Mouse (Mus musculus): Measurements from ENCODE around the gene Lyrm9.

DNA sequence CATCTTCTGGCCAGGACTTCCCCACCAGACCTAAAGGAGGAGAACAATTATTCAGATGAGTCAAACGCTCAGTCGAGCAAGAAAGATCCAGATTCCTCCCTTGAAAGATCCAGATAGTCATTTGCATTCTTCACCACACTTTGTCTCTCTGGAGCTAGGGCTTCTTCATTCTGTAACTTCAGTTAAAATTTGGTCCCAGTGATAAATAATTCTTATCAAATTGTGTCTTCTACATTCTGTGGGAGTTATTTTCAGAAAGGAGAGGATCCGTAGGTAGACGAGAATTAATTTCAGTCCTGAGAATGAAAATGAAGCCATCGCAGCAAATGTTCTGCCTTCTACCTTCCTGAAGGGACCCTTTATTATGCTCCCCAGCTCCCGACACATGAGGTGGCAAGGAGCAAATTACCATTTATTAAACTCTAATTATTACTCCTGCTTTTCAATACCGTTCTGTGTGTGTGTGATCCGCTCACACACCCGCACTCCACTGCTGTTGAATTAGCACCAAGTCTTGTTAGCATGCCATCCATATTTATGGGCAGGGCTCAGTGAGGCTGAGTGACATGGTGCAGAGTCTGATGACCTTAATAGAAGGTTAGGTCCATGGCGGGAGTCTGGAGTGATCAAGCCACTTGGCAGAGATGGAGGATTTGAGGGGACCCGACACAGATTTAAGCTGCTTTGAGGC is 36.9 kb upstream of the Lyrm9 start:
- no peak for TF ChIP-seq CTCF (conservative IDR thresholded peaks at IDR 0.05; ENCODE audit: low read length)
- TF ChIP-seq NANOG (IDR thresholded peaks at IDR 0.05; ENCODE audit: borderline replicate concordance, low read length): no peak
- TF ChIP-seq POU5F1 (IDR thresholded peaks at IDR 0.05; ENCODE audit: borderline replicate concordance, low read length): no peak

All from E14TG2a.4 (cell line).